Mouse (Mus musculus) midbrain, embryonic 13.5 days (tissue): ENCODE measurements around the gene Zfp568. TPM values are rescaled to one million over a fixed set of nuclear protein-coding genes. Genes with fewer than 3 reads are reported as not detected.

Experiments
- ATAC-seq: fragments of 200-750 bp; cut with Nextera tagmentation; 2 replicates; pipeline ENCODE4 v1.8.0; 2017; ENCODE audit warnings: mild to moderate bottlenecking, moderate TSS enrichment, moderate library complexity
- H3K27ac ChIP-seq: fragments of 300-500 bp; sonication (generic); 2 replicates; pipeline ENCODE4 v1.5.1; 2015; ENCODE audit warnings: inconsistent platforms, mild to moderate bottlenecking, moderate library complexity
- H3K27me3 ChIP-seq: fragments of 300-500 bp; sonication (generic); 2 replicates; pipeline ENCODE4 v1.6.1; 2015; ENCODE audit warnings: mild to moderate bottlenecking, inconsistent platforms
- H3K36me3 ChIP-seq: fragments of 300-500 bp; sonication (generic); 2 replicates; pipeline ENCODE4 v1.6.1; 2015; ENCODE audit warnings: mild to moderate bottlenecking, inconsistent platforms
- H3K4me1 ChIP-seq: fragments of 300-500 bp; sonication (generic); replicated peaks from 2 replicates; pipeline ENCODE4 v1.6.1; 2015; ENCODE audit warnings: inconsistent platforms
- H3K4me2 ChIP-seq: fragments of 300-500 bp; sonication (generic); replicated peaks from 2 replicates; pipeline ENCODE4 v1.6.1; 2015; ENCODE audit warnings: moderate library complexity, mild to moderate bottlenecking, inconsistent platforms
- H3K4me3 ChIP-seq: fragments of 300-500 bp; sonication (generic); replicated peaks from 2 replicates; pipeline ENCODE4 v1.5.1; 2015; ENCODE audit warnings: mild to moderate bottlenecking, inconsistent platforms
- H3K9ac ChIP-seq: fragments of 300-500 bp; sonication (generic); replicated peaks from 2 replicates; pipeline ENCODE4 v1.6.1; 2015; ENCODE audit warnings: mild to moderate bottlenecking, inconsistent platforms
- H3K9me3 ChIP-seq: fragments of 300-500 bp; sonication (generic); 2 replicates; pipeline ENCODE4 v1.6.1; 2016; ENCODE audit warnings: mild to moderate bottlenecking, inconsistent platforms
- WGBS: fragments of 180-500 bp; shearing (Covaris S2); methylation state at CpG from one replicate; pipeline ENCODE4 v1.1.7; 2015; 5-methylcytosine and 5-hydroxymethylcytosine counted together
- polyA plus RNA-seq: library from polyadenylated mRNA; unstranded; fragments of >200 nt; fragmentation: Nextera tagmentation; extraction: Ambion mirVana; gene quantifications from 2 replicates; pipeline ENCODE4 v1.2.1, GENCODE M21; 2015

Zfp568 gene
- 6.8 and 7.7 TPM in 2 replicates for polyA plus RNA-seq

DNA sequence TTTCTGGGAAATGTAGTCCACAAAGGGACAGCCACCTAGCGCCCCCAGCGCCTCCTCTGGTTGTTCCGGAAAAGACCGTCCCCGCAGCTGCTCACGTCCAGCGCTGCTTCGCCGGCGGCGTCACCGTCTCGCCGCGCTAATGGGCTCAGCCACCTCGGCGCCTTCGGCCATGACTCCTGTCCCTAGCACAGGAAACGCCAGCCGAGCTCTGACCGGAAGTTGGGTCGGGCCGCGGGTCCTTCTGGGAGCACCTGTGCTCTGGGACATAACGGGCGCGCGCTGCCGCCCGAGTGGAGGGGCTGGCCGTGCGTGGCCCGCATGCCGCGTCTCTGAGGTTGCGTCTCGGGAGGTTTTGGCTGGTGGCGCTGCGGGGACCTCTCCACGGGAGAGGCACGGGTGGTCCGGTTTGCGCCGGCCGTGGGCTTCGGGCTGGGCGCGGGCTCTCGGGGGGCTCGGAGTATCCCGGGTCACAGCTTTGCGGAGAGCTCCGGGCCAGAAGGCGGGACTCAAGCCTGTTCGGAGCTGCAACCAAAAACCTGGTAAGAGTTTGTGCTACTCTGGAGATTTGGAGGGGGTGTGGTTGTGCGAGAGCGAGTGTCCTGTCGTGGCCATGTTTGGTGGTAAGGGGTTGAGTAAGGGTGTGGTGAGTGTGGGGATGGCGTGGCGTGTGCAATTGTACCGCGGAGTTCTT lies at the start of gene Zfp568:
Gene Zfp568 (plus strand): TSS at position 266 of the 691 bp plus-strand sequence.
- H3K4me3 ChIP-seq, result peak within 1 kb of the TSS; percentile 92
- H3K27me3 ChIP-seq, result no peaks in the 10 kb centered on the region
- peak within 1 kb of the TSS; percentile 91 for H3K9ac ChIP-seq
- peak; percentile 99 for ATAC-seq
- H3K27ac ChIP-seq, result peak within 1 kb of the TSS; percentile 92
- no peaks in the 10 kb centered on the region for H3K9me3 ChIP-seq
- peak within 1 kb of the TSS; percentile 69 for H3K4me2 ChIP-seq
- H3K36me3 ChIP-seq, result peaks cover 23% of the 10 kb centered on the region
- peaks cover 29% of the 10 kb centered on the region for H3K4me1 ChIP-seq
- under 1% methylated on average over 62 of the region's 62 CpGs for WGBS

DNA sequence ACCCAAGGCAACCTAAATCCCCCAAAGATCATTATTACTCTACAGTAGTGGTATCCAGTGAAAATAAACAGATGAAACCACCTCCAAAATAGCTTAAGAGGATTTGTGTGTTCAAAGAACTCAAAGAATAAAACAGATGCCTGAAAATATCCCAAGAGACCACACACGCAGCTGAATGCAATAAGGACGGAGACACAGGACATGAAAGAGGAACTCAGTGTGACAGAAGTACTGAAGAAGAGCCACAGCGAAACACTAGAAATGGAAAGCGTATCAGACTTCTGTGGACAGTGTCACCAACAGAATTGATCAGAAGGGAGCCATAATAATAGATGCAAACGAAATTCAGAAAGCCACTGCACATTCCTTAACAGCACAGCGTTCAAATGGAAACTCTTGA lies 44.9 kb upstream of the Zfp568 start:
- Histone ChIP-seq H3K9ac (no peak overlapping the region), H3K27ac (no peak overlapping the region), H3K27me3 (no peaks in the 10 kb centered on the region), H3K9me3 (no peaks in the 10 kb centered on the region), H3K4me3 (no peak overlapping the region), H3K36me3 (peaks cover 78% of the 10 kb centered on the region), H3K4me2 (no peak overlapping the region), H3K4me1 (no peaks in the 10 kb centered on the region)
- WGBS, result 77% methylated on average over 6 of the region's 6 CpGs
- ATAC-seq, result no peak

GRCm38 (mm10) chr7:29941027-29941426 lies 42.7 kb upstream of the Zfp568 start:
- H3K4me1 ChIP-seq, result no peaks in the 10 kb centered on the region
- peaks cover 64% of the 10 kb centered on the region for H3K36me3 ChIP-seq
- no peak overlapping the region for H3K4me3 ChIP-seq
- H3K27me3 ChIP-seq, result no peaks in the 10 kb centered on the region
- H3K27ac ChIP-seq, result no peak overlapping the region
- WGBS, result 93% methylated on average over 11 of the region's 11 CpGs
- ATAC-seq, result no peak
- H3K9me3 ChIP-seq, result no peaks in the 10 kb centered on the region
- no peak overlapping the region for H3K9ac ChIP-seq
- H3K4me2 ChIP-seq, result no peak overlapping the region

- no peak for ATAC-seq
- H3K36me3 ChIP-seq, result peaks cover 49% of the 10 kb centered on the region
- H3K9ac ChIP-seq, result no peak overlapping the region
- H3K27me3 ChIP-seq, result no peaks in the 10 kb centered on the region
- no peak overlapping the region for H3K4me2 ChIP-seq
- H3K27ac ChIP-seq, result no peak overlapping the region
- no peaks in the 10 kb centered on the region for H3K4me1 ChIP-seq
- H3K4me3 ChIP-seq, result no peak overlapping the region
- WGBS, result 42% methylated on average over 2 of the region's 2 CpGs
- H3K9me3 ChIP-seq, result no peaks in the 10 kb centered on the region
Observed at GRCm38 (mm10) chr7:29942740-29943139, 41.0 kb upstream of the Zfp568 start.

DNA sequence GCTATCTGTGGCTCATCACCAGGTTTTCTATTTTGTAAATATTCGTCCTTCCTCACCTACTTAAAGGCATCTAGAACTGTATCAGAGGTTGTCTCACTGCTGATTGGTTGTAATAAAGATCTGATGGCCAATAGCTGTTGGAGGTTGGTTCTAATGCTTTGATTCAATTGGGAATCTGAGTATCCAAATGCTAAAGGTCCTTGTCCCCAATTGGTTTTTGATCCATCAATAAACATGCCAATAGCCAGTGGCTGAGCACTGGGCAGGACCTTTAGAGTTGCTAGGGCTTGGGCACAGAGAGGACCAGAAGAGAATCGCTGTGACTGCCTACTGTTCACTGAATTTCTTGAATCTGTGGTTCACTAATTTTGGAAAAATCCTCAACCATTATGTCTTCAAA lies 40.0 kb upstream of the Zfp568 start:
- Histone ChIP-seq H3K4me2 (no peak overlapping the region), H3K4me1 (no peaks in the 10 kb centered on the region), H3K9me3 (no peaks in the 10 kb centered on the region), H3K36me3 (peaks cover 53% of the 10 kb centered on the region), H3K27me3 (no peaks in the 10 kb centered on the region), H3K4me3 (no peak overlapping the region), H3K27ac (no peak overlapping the region), H3K9ac (no peak overlapping the region)
- 80% methylated on average over 2 of the region's 2 CpGs for WGBS
- no peak for ATAC-seq

DNA sequence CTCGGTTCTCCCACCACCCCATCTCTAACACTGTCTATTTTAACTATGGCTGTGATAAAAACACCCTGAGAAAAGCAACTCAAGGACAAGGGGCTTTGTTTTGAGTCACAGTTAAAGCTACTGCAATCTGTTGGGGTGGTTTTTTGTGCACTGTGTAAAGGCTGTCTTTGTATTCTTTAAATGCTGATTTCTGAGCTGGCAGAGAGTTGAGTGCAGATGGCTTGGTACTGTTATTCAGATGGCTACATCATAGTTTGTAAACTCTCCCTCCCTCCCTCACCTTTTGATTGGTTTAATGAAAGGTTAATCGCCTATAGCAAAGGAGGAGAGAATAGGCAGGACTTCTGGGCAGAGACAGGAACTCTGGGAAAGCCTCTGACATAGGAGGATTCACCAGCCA lies 39.6 kb upstream of the Zfp568 start:
- 74% methylated on average over 2 of the region's 2 CpGs for WGBS
- Histone ChIP-seq H3K9me3 (no peaks in the 10 kb centered on the region), H3K4me1 (no peaks in the 10 kb centered on the region), H3K36me3 (peaks cover 57% of the 10 kb centered on the region), H3K27me3 (no peaks in the 10 kb centered on the region), H3K27ac (no peak overlapping the region), H3K4me3 (no peak overlapping the region), H3K4me2 (no peak overlapping the region), H3K9ac (no peak overlapping the region)
- ATAC-seq, result no peak

DNA sequence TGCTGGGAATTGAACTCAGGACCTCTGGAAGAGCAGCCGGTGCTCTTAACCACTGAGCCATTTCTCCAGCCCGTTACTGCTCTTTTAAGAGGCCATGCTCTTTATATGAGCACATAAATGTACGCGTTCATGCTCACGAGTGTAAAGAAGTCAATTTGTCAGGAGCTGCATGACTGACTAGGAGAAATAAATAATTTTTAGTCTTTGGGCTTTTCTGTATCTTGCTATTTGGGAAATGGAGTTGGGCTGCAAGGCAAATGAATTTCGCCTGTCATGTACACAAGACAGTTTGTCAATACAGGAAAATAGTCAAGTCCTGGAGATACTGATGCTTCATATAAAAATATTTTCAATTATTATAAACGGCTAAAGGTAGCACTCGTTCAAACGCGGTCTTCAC lies 30.7 kb upstream of the Zfp568 start:
- H3K4me2 ChIP-seq, result peak overlapping the region; percentile 58

GRCm38 (mm10) chr7:29953513-29954401 lies 30.0 kb upstream of the Zfp568 start, which contains the start of gene Zfp74:
TSS of gene Zfp74 (minus strand) at chr7:29954089.
- 1% methylated on average over 52 of the region's 52 CpGs for WGBS
- Histone ChIP-seq H3K4me3 (peak within 1 kb of the TSS; percentile 76), H3K36me3 (peaks cover 24% of the 10 kb centered on the region), H3K9ac (peak within 1 kb of the TSS; percentile 84), H3K27me3 (no peaks in the 10 kb centered on the region), H3K9me3 (no peaks in the 10 kb centered on the region), H3K27ac (peak within 1 kb of the TSS; percentile 94), H3K4me1 (peaks cover 8% of the 10 kb centered on the region), H3K4me2 (peak within 1 kb of the TSS; percentile 58)
- peak; percentile 98 for ATAC-seq

More for the DNA sequence above, 30.7 kb upstream of the Zfp568 start:
- H3K9me3 ChIP-seq, result no peaks in the 10 kb centered on the region
- no peak for ATAC-seq
- H3K4me3 ChIP-seq, result peak overlapping the region; percentile 76
- peak overlapping the region; percentile 94 for H3K27ac ChIP-seq
- WGBS, result 46% methylated on average over 10 of the region's 10 CpGs
- H3K27me3 ChIP-seq, result no peaks in the 10 kb centered on the region
- peak overlapping the region; percentile 84 for H3K9ac ChIP-seq
- peaks cover 8% of the 10 kb centered on the region for H3K4me1 ChIP-seq
- peaks cover 29% of the 10 kb centered on the region for H3K36me3 ChIP-seq

GRCm38 (mm10) chr7:29954731-29955130 lies 29.0 kb upstream of the Zfp568 start:
- Histone ChIP-seq H3K4me3 (no peak overlapping the region), H3K4me2 (no peak overlapping the region; the same call in 1 of the 2 replicates), H3K27me3 (no peaks in the 10 kb centered on the region), H3K36me3 (peaks cover 16% of the 10 kb centered on the region), H3K9me3 (no peaks in the 10 kb centered on the region), H3K27ac (no peak overlapping the region), H3K4me1 (peaks cover 8% of the 10 kb centered on the region), H3K9ac (no peak overlapping the region)
- ATAC-seq, result no peak
- WGBS, result 31% methylated on average over 4 of the region's 4 CpGs

- no peak overlapping the region for H3K9ac ChIP-seq
- WGBS, result 62% methylated on average over 10 of the region's 10 CpGs
- no peak overlapping the region for H3K4me3 ChIP-seq
- H3K4me2 ChIP-seq, result no peak overlapping the region
- H3K27ac ChIP-seq, result no peak overlapping the region
- peaks cover 1% of the 10 kb centered on the region; the same call in 1 of the 2 replicates for H3K36me3 ChIP-seq
- H3K27me3 ChIP-seq, result no peaks in the 10 kb centered on the region
- H3K4me1 ChIP-seq, result peaks cover 8% of the 10 kb centered on the region
- no peaks in the 10 kb centered on the region for H3K9me3 ChIP-seq
- ATAC-seq, result no peak
Observed at GRCm38 (mm10) chr7:29956257-29956656, 27.5 kb upstream of the Zfp568 start.

GRCm38 (mm10) chr7:29958125-29958724 lies 25.5 kb upstream of the Zfp568 start:
- peaks cover 5% of the 10 kb centered on the region for H3K4me1 ChIP-seq
- no peaks in the 10 kb centered on the region for H3K36me3 ChIP-seq
- H3K27me3 ChIP-seq, result no peaks in the 10 kb centered on the region
- H3K9me3 ChIP-seq, result no peaks in the 10 kb centered on the region
- ATAC-seq, result no peak
- H3K27ac ChIP-seq, result no peak overlapping the region
- WGBS, result 88% methylated on average over 11 of the region's 11 CpGs
- no peak overlapping the region for H3K4me3 ChIP-seq
- no peak overlapping the region for H3K4me2 ChIP-seq
- H3K9ac ChIP-seq, result no peak overlapping the region

DNA sequence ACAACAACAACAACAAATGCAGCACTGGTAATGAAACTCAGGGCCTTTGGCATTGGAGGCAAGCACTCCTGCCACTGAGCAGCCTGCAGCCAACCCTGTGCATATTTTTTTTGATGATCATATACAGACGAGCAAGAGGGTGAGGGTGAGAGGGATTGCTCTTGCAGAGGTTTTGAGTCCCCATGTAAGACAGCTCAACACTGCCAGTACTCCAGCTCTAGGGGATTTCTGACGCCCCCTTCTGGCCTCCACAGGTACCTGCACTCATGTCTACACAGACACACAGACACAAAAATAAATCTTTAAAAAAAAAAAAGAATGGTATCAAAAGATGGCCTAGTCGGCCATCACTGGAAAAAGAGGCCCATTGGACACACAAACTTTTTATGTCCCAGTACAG lies 24.8 kb upstream of the Zfp568 start:
- Histone ChIP-seq H3K4me1 (peaks cover 5% of the 10 kb centered on the region), H3K27me3 (no peaks in the 10 kb centered on the region), H3K4me2 (no peak overlapping the region), H3K9ac (no peak overlapping the region), H3K27ac (no peak overlapping the region), H3K36me3 (no peaks in the 10 kb centered on the region), H3K4me3 (no peak overlapping the region), H3K9me3 (no peaks in the 10 kb centered on the region)
- ATAC-seq, result no peak
- 56% methylated on average over 3 of the region's 3 CpGs for WGBS
